In genomic region chr16:45945174-45945631, GRCm38 (mm10) we compare ENCODE assay signal across 14 mouse cellular contexts. TPM values are rescaled to one million over a fixed set of nuclear protein-coding genes. Genes with fewer than 3 reads are reported as not detected.
A peak's percentile ranks its signal among the peaks of the same experiment; 100 is the strongest.
DNase-seq lines count a peak whose midpoint lies in the region; ATAC-seq and TF ChIP-seq lines count a peak whose summit lies in the region.
"Had no signal": no experiment of that assay in that cellular context is flagged by ENCODE, and none has a peak within 500 bp of the region (broad histone marks: within the 10 kb centered on the region; RNA-seq: fewer than 3 reads in every experiment).

No protein-coding gene starts in this region.

- H3K4me1 ChIP-seq in forebrain, embryonic 12.5 days: no peaks in the 10 kb centered on the region
- H3K4me1 ChIP-seq in forebrain, embryonic 14.5 days (ENCODE audit: control insufficient read depth, insufficient read depth, low read length): no peaks in the 10 kb centered on the region
- H3K4me1 ChIP-seq in embryonic fibroblast, embryonic 13.5 days (ENCODE audit: control insufficient read depth, insufficient read depth, low read length): peaks cover 15% of the 10 kb centered on the region
- peaks cover 19% of the 10 kb centered on the region; the same call in 1 of the 2 replicates for H3K4me1 ChIP-seq in kidney, postnatal 0 days (replicated peaks; ENCODE audit: insufficient read depth, low read length)
- H3K4me1 ChIP-seq in neural tube, embryonic 13.5 days (replicated peaks): peaks cover 9% of the 10 kb centered on the region
- H3K4me1 ChIP-seq in hindbrain, postnatal 0 days (ENCODE audit: insufficient read depth, low read length): no peaks in the 10 kb centered on the region
- H3K4me1 ChIP-seq: heart, embryonic 12.5 days; hindbrain, embryonic 13.5 days; lung, embryonic 15.5 days had no signal

- no peaks in the 10 kb centered on the region for H3K9me3 ChIP-seq in forebrain, embryonic 12.5 days
- no peaks in the 10 kb centered on the region for H3K9me3 ChIP-seq in forebrain, embryonic 14.5 days (replicated peaks; ENCODE audit: control insufficient read depth, low read length)
- no peaks in the 10 kb centered on the region for H3K9me3 ChIP-seq in kidney, postnatal 0 days (replicated peaks; ENCODE audit: low read length)
- no peaks in the 10 kb centered on the region for H3K9me3 ChIP-seq in neural tube, embryonic 13.5 days
- H3K9me3 ChIP-seq in hindbrain, postnatal 0 days (ENCODE audit: low read length): no peaks in the 10 kb centered on the region
- H3K9me3 ChIP-seq: heart, embryonic 12.5 days; hindbrain, embryonic 13.5 days; lung, embryonic 15.5 days had no signal

- H3K9ac ChIP-seq in forebrain, embryonic 12.5 days: no peak overlapping the region
- H3K9ac ChIP-seq in forebrain, embryonic 14.5 days (ENCODE audit: low read length): no peak overlapping the region
- no peak overlapping the region for H3K9ac ChIP-seq in kidney, postnatal 0 days (ENCODE audit: low read depth, low read length)
- no peak overlapping the region for H3K9ac ChIP-seq in neural tube, embryonic 13.5 days
- no peak overlapping the region for H3K9ac ChIP-seq in hindbrain, postnatal 0 days (replicated peaks; ENCODE audit: low read length)
- H3K9ac ChIP-seq: heart, embryonic 12.5 days; hindbrain, embryonic 13.5 days; lung, embryonic 15.5 days had no signal

- no peaks in the 10 kb centered on the region for H3K27me3 ChIP-seq in forebrain, embryonic 12.5 days
- H3K27me3 ChIP-seq in forebrain, embryonic 14.5 days (replicated peaks; ENCODE audit: control insufficient read depth, insufficient read depth, low read length): no peaks in the 10 kb centered on the region
- no peaks in the 10 kb centered on the region for H3K27me3 ChIP-seq in kidney, postnatal 0 days (ENCODE audit: insufficient read depth, low read length)
- H3K27me3 ChIP-seq in neural tube, embryonic 13.5 days: no peaks in the 10 kb centered on the region
- H3K27me3 ChIP-seq in hindbrain, postnatal 0 days (ENCODE audit: insufficient read depth, low read length): no peaks in the 10 kb centered on the region
- H3K27me3 ChIP-seq: heart, embryonic 12.5 days; hindbrain, embryonic 13.5 days; lung, embryonic 15.5 days had no signal

- ATAC-seq in forebrain, embryonic 12.5 days (ENCODE audit: low FRiP score): 0 out of 2 replicates have a peak, but pooled peaks have one; percentile 20
- no peak for ATAC-seq in forebrain, embryonic 14.5 days
- peak; percentile 96 for ATAC-seq in kidney, postnatal 0 days (replicated peaks; ENCODE audit: low FRiP score, low read depth)
- 0 out of 2 replicates have a peak, but pooled peaks have one; percentile 36 for ATAC-seq in neural tube, embryonic 13.5 days (ENCODE audit: low read depth)
- no peak for ATAC-seq in hindbrain, postnatal 0 days
- no peak for ATAC-seq in megakaryocyte-erythroid progenitor cell, adult 5-6 weeks (replicated peaks; ENCODE audit: low FRiP score, low TSS enrichment, poor library complexity, severe bottlenecking)

- no peaks in the 10 kb centered on the region for H3K36me3 ChIP-seq in forebrain, embryonic 12.5 days (replicated peaks)
- H3K36me3 ChIP-seq in forebrain, embryonic 14.5 days (ENCODE audit: control insufficient read depth, insufficient read depth, low read length): no peaks in the 10 kb centered on the region
- no peaks in the 10 kb centered on the region for H3K36me3 ChIP-seq in kidney, postnatal 0 days (ENCODE audit: insufficient read depth, low read length)
- no peaks in the 10 kb centered on the region for H3K36me3 ChIP-seq in neural tube, embryonic 13.5 days
- H3K36me3 ChIP-seq in hindbrain, postnatal 0 days (ENCODE audit: insufficient read depth, low read length): no peaks in the 10 kb centered on the region
- H3K36me3 ChIP-seq: heart, embryonic 12.5 days; hindbrain, embryonic 13.5 days; lung, embryonic 15.5 days had no signal

- no peak for TF ChIP-seq POLR2A in embryonic fibroblast, embryonic 13.5 days (IDR thresholded peaks at IDR 0.05; ENCODE audit: low read depth, low read length)

- no peak for TF ChIP-seq CTCF in embryonic fibroblast, embryonic 13.5 days (IDR thresholded peaks at IDR 0.05; ENCODE audit: borderline replicate concordance, insufficient read depth, low read length)
- TF ChIP-seq CTCF in kidney, postnatal 0 days (IDR thresholded peaks at IDR 0.05; ENCODE audit: low read depth): no peak
- no peak for TF ChIP-seq CTCF in hindbrain, postnatal 0 days (IDR thresholded peaks at IDR 0.05; ENCODE audit: low read depth)

- 69% methylated on average over 11 of the region's 11 CpGs for WGBS in forebrain, embryonic 12.5 days
- WGBS in forebrain, embryonic 14.5 days: 71% methylated on average over 11 of the region's 11 CpGs
- WGBS in kidney, postnatal 0 days: 12% methylated on average over 11 of the region's 11 CpGs
- 24% methylated on average over 11 of the region's 11 CpGs for WGBS in neural tube, embryonic 13.5 days
- WGBS in hindbrain, postnatal 0 days: 54% methylated on average over 11 of the region's 11 CpGs

- DNase-seq in forebrain, embryonic 14.5 days (ENCODE audit: low spot score): no peak
- peak; percentile 72 for DNase-seq in kidney, postnatal 0 days (ENCODE audit: low spot score)
- no peak for DNase-seq in urinary bladder, postnatal 4 days (ENCODE audit: low spot score in 2 of 2)
- no peak for DNase-seq in hindbrain, postnatal 0 days (ENCODE audit: low spot score)
- DNase-seq: adrenal gland, adult 8-10 months had no signal

- no peak overlapping the region for H3K27ac ChIP-seq in forebrain, embryonic 12.5 days
- H3K27ac ChIP-seq in forebrain, embryonic 14.5 days (ENCODE audit: low read depth, low read length): no peak overlapping the region
- H3K27ac ChIP-seq in embryonic fibroblast, embryonic 13.5 days (ENCODE audit: insufficient read depth, low read length): peak overlapping the region; percentile 100
- peak overlapping the region; percentile 79 for H3K27ac ChIP-seq in kidney, postnatal 0 days
- no peak overlapping the region for H3K27ac ChIP-seq in neural tube, embryonic 13.5 days (replicated peaks)
- H3K27ac ChIP-seq in hindbrain, postnatal 0 days: no peak overlapping the region
- H3K27ac ChIP-seq: hindbrain, embryonic 13.5 days; left cerebral cortex, adult 2 months; lung, embryonic 15.5 days had no signal

- H3K4me2 ChIP-seq in forebrain, embryonic 12.5 days: no peak overlapping the region
- H3K4me2 ChIP-seq in forebrain, embryonic 14.5 days (ENCODE audit: low read length): no peak overlapping the region
- H3K4me2 ChIP-seq in kidney, postnatal 0 days (ENCODE audit: low read length): peak overlapping the region; percentile 38
- peak overlapping the region; percentile 34 for H3K4me2 ChIP-seq in neural tube, embryonic 13.5 days
- no peak overlapping the region for H3K4me2 ChIP-seq in hindbrain, postnatal 0 days (ENCODE audit: low read depth, low read length)
- H3K4me2 ChIP-seq: heart, embryonic 12.5 days; hindbrain, embryonic 13.5 days; lung, embryonic 15.5 days had no signal

- H3K4me3 ChIP-seq in forebrain, embryonic 12.5 days (replicated peaks): no peak overlapping the region
- no peak overlapping the region for H3K4me3 ChIP-seq in forebrain, embryonic 14.5 days (ENCODE audit: low read depth, low read length)
- H3K4me3 ChIP-seq in embryonic fibroblast, embryonic 13.5 days (ENCODE audit: insufficient read depth, low read length): no peak overlapping the region
- H3K4me3 ChIP-seq in kidney, postnatal 0 days (replicated peaks; ENCODE audit: low read depth, low read length): no peak overlapping the region
- no peak overlapping the region for H3K4me3 ChIP-seq in neural tube, embryonic 13.5 days
- no peak overlapping the region for H3K4me3 ChIP-seq in hindbrain, postnatal 0 days (ENCODE audit: low read length)
- H3K4me3 ChIP-seq: erythroblast, embryonic 14.5 days; heart, embryonic 12.5 days; hindbrain, embryonic 13.5 days; left cerebral cortex, adult 2 months; lung, embryonic 15.5 days had no signal

RNA-seq across cellular contexts. Expression of gene Phldb2, which starts 8.2 kb away (rescaled TPM):
- 27.9 and 35.2 TPM in 2 replicates for polyA plus RNA-seq in forebrain, embryonic 12.5 days (2016; fragmentation: Nextera tagmentation; extraction: Ambion mirVana)
- polyA plus RNA-seq in forebrain, embryonic 14.5 days (2014; fragmentation: Nextera tagmentation; extraction: Ambion mirVana): 6.5 and 7.6 TPM in 2 replicates
- polyA plus RNA-seq in embryonic fibroblast, embryonic 13.5 days (2011; ENCODE audit: insufficient read length, low read depth, missing spikeins): 253 and 317 TPM in 2 replicates
- polyA plus RNA-seq in kidney, postnatal 0 days (2015; fragmentation: Nextera tagmentation; extraction: Ambion mirVana): 74.2 and 84.0 TPM in 2 replicates
- 14.6 and 16.1 TPM in 2 replicates for polyA plus RNA-seq in neural tube, embryonic 13.5 days (2015; fragmentation: Nextera tagmentation; extraction: Ambion mirVana)
- 3.3 and 4.5 TPM in 2 replicates for total RNA-seq in hindbrain, postnatal 0 days (2014; rRNA removed)
- 6.2 and 7.2 TPM in 2 replicates for polyA plus RNA-seq in hindbrain, postnatal 0 days (2015; fragmentation: Nextera tagmentation; extraction: Ambion mirVana)
- total RNA-seq in megakaryocyte-erythroid progenitor cell, adult 5-6 weeks (2014; fragmentation: Nextera tagmentation): not detected in 2 replicates
- not detected in 2 replicates for total RNA-seq in megakaryocyte-erythroid progenitor cell, adult 5-6 weeks (2017)

Comparison
In these comparisons a context has a peak if more than half of its experiments do, and no peak if none do; other contexts are left out.
1. ATAC-seq: peak in forebrain, embryonic 12.5 days (single experiment), kidney, postnatal 0 days (single experiment) and neural tube, embryonic 13.5 days (single experiment); none in forebrain, embryonic 14.5 days (single experiment), hindbrain, postnatal 0 days (single experiment) and megakaryocyte-erythroid progenitor cell, adult 5-6 weeks (single experiment).
2. H3K27ac ChIP-seq: peak in embryonic fibroblast, embryonic 13.5 days (single experiment) and kidney, postnatal 0 days (single experiment); none in forebrain, embryonic 12.5 days (single experiment), forebrain, embryonic 14.5 days (single experiment), neural tube, embryonic 13.5 days (single experiment) and hindbrain, postnatal 0 days (single experiment).
3. H3K4me2 ChIP-seq: peak in kidney, postnatal 0 days (single experiment) and neural tube, embryonic 13.5 days (single experiment); none in forebrain, embryonic 12.5 days (single experiment), forebrain, embryonic 14.5 days (single experiment) and hindbrain, postnatal 0 days (single experiment).